Mouse (Mus musculus): ENCODE results near the gene Crisp2.

Gene Crisp2

GRCm38 (mm10) chr17:40806953-40807572 is at the start of gene Crisp2:
TSS of gene Crisp2 (minus strand) at chr17:40807003.
- ChIA-PET CTCF (no interaction called here), POLR2A (no interaction called here)

DNA sequence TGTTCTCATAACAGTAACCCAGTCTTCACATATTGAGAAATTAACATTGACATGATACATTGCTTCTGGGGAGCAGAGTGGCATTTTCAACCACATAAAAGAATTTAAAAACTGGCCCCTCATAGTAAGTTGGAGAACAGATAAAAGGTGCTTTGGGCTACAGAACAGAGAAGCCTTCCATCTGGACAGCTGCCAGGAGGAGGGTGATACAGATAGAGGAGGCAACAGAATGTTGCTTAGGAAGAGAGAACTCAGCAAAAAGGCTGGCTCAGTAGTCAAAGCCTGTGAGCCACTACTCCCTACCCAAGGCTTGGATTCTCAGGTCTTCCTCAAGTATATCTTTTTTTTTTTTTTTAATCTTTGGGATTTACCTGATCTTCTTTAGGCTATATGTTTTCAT is 48.3 kb upstream of the Crisp2 start:
- ChIA-PET POLR2A (interaction anchor here in 1 of 4 experiments (0.6 kb wide), 1 partner anchor 39 kb away, joined by 3 read pairs; no protein-coding TSS in a partner anchor), CTCF (interaction anchor here in 1 of 4 experiments (1.0 kb wide), 1 partner anchor 24 kb away, joined by 4 read pairs; no protein-coding TSS in a partner anchor)

DNA sequence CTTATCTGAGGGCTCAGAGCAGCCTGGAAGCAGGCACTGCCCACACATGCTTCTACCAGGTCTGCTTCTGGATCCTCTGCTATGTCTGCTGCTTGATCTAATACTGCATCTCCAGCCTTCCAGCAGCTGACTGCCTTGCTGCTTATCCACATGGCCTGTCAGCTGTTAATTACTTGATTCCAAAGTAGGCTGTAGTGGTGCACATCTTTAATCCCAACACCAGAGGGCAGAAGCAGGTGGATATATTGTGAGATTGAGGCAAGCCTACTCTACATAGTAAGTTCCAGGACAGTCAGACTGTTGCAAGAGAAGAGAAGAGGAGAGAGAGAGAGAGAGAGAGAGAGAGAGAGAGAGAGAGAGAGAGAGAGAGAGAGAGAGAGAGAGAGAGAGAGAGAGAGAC is 30.5 kb upstream of the Crisp2 start:
- POLR2A ChIA-PET = no interaction called here
- CTCF ChIA-PET = interaction anchor here (0.6 to 1.1 kb wide), 5 partner anchors 13 to 731 kb away, joined by 3 to 17 read pairs (median 5); no protein-coding TSS in a partner anchor

DNA sequence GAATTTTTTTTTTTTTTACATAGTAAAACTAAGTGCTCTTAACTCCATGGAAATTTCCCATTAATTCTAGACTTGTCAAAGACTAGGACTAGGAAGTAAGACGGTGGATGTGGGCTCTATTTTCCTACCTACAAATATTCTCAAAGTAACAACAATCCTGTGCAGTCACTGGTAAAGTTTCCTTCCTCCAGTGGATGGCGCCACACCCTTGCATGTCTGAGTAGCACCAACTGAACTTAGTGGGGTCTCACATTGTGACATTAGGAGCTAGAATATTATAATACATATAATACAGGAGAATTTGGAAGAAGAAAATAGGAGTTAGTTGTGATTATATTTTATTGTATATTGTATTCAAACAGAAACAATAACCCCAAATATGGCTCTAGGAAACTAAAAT is 25.1 kb upstream of the Crisp2 start:
- ChIA-PET POLR2A (interaction anchor here in 1 of 4 experiments (0.6 kb wide), 1 partner anchor 93 kb away, joined by 6 read pairs; no protein-coding TSS in a partner anchor), CTCF (no interaction called here)

DNA sequence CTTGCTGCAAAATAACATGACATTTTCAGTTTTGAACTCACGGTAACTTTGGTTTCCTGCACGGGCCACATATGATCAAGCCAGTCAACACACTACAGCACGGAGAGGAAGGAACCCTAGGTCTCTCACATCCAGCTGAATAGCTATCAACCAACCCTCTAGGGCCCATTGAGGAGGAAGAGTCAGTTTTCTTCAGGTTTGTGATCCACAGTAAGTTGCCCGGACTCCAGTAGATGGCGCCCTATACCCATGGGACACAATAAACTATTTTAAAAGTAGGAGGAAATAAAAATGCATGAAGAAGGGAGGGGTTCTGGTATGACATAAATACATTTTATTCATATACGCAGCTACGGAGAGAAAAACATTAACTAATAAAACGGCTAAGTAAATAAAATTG is 17.7 kb upstream of the Crisp2 start:
- POLR2A ChIA-PET = interaction anchor here in 2 of 4 experiments (0.6 kb wide), 2 partner anchors 96 to 110 kb away, joined by 3 to 4 read pairs; partner anchors contain the start of gene Mut (in 1 of the 2)
- CTCF ChIA-PET = interaction anchor here in 3 of 4 experiments (0.7 to 1.6 kb wide), 5 partner anchors 12 to 623 kb away, joined by 3 to 5 read pairs (median 3); no protein-coding TSS in a partner anchor

DNA sequence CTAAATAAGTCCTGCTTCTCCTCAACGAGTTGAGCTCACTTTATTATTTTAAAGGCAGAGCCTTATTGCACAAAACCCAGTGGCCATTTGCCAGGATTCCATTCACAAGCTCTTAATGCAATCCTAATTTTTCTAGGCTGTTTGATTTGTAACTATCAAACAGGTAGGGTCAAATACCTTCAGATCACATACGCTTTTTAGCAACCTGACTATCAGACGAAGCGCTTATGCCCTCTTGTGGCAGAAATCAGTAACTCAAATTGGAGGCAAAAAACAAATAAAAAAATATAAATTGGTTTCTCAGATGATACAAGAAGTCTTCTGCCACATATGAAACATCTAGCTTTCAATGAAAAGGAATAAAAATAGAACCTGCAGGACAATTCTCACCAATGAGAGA is 17.0 kb upstream of the Crisp2 start:
- ChIA-PET CTCF (interaction anchor here in 3 of 4 experiments (0.7 to 1.6 kb wide), 4 partner anchors 13 to 249 kb away, joined by 3 to 5 read pairs (median 3); no protein-coding TSS in a partner anchor), POLR2A (interaction anchor here in 1 of 4 experiments (0.6 kb wide), 1 partner anchor 110 kb away, joined by 4 read pairs; the partner anchor contains the start of gene Mut)

- POLR2A ChIA-PET = no interaction called here
- CTCF ChIA-PET = no interaction called here
These were observed 14.7 kb upstream of the Crisp2 start for GRCm38 (mm10) chr17:40821477-40821876.

- ChIA-PET POLR2A (no interaction called here), CTCF (no interaction called here)
These were observed 10.6 kb upstream of the Crisp2 start for GRCm38 (mm10) chr17:40817340-40817943.

DNA sequence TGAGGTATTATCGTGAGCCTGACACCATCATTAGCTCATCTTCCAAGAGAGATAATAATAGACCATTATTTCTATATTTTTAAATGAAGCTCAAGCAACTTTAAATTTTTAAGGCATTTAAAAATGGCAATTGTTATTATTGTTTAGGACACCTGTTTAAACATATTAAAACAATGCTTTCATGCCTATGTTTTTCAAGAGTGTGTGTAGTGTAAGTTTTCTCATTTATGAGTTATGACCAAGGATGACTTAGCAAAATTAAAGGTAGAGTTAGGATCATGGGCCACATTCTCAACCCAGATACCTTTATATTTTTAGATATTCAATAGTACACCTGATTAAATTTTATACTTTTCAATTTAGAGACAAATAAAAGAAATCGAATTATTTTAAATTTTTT is 5.5 kb upstream of the Crisp2 start:
- ChIA-PET CTCF (no interaction called here), POLR2A (no interaction called here)

DNA sequence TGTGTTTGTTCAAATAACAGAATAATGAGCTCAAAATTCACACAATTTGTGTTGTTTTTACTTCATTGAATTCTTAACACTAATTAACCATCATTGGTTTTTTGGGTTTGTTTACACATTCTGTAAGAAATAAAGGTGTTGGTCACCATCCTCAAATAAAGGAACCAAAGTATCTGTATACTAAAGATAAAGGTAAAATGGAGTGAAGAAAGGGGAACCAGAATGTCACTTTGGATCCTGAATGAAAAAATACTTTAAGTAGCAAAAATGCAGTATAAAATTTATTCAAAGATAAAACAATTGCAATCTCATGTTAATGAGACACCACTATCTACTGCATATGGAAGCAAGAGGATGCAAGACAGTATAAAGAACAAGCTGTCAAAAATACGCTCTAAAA is 4.8 kb upstream of the Crisp2 start:
- CTCF ChIA-PET = no interaction called here

DNA sequence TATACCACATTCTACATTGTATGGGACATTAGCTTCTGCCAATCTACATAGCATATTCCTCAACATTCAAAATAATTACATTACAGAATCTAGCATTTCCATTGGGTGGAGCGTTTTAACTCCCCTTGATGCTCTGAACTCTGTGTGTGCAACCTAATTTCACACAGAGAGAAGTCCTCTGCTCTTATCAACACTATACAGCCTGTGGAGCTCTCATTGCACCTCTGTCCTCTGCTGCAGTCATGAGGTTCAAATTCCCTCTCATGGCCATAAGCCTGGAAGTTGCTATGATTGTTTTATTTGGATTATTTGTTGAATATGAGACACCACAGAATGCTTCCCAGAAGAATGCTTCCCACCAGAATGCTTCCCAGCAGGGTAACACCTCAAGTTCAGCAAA is 4.1 kb upstream of the Crisp2 start, which contains the start of gene Rhag:
TSS of gene Rhag (plus strand) at position 193 of the 400 bp plus-strand sequence.
- ChIA-PET CTCF (no interaction called here), POLR2A (no interaction called here)

More for the DNA sequence above, 4.8 kb upstream of the Crisp2 start:
- POLR2A ChIA-PET = no interaction called here

DNA sequence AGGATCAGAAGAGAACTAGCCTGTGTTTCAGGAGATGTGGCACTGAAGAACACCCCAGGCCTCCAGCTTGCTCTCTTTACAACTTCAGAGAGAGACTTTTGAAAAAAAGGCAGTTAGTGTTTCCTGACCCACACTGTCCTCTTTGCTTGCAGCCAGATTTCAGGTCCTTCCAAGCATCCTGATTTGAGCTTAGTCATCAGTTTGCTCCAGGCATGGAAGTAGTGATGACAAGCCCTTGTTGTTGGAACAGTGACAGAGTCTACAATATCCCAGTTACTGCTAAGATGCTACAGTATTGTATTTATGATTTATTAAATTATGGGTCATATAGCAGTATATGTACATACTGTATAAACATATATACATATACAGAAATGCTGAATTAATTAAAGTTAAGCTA is 1.3 kb upstream of the Crisp2 start:
- CTCF ChIA-PET = no interaction called here

GRCm38 (mm10) chr17:40806550-40806949 is 253 bp downstream of the Crisp2 start:
- ChIA-PET CTCF (no interaction called here), POLR2A (no interaction called here)

More for the DNA sequence above, 1.3 kb upstream of the Crisp2 start:
- POLR2A ChIA-PET = no interaction called here

DNA sequence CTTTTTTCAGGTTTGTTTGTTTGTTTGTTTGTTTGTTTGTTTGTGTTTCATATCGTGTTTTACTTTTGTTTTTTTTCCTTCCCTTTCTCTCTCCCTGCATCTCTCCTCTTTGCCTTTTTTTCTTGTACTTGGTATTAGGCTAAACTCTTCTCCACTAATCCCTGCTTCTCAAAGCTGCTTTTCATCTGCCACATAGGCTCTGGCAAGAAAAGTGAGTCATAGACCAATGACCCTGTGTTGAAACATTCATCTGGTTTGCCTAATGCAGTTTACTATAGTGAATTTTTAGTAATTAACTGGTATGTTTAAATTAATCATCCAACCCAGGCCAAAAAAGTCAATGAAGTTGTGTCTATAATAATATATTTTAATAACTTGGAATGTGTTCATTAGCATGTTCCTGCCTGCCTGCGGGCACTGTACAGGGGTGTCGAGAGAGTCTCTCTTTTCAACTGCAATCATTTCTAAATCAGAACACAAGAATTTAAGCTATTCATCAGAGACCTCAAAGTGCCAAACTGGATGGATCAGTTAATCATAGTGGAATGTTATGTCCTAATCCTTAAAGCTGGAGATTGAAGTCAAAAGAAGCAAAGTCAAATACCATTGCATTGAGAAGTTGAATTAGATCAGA is 4.0 kb downstream of the Crisp2 start:
- ChIA-PET CTCF (no interaction called here), POLR2A (no interaction called here)

DNA sequence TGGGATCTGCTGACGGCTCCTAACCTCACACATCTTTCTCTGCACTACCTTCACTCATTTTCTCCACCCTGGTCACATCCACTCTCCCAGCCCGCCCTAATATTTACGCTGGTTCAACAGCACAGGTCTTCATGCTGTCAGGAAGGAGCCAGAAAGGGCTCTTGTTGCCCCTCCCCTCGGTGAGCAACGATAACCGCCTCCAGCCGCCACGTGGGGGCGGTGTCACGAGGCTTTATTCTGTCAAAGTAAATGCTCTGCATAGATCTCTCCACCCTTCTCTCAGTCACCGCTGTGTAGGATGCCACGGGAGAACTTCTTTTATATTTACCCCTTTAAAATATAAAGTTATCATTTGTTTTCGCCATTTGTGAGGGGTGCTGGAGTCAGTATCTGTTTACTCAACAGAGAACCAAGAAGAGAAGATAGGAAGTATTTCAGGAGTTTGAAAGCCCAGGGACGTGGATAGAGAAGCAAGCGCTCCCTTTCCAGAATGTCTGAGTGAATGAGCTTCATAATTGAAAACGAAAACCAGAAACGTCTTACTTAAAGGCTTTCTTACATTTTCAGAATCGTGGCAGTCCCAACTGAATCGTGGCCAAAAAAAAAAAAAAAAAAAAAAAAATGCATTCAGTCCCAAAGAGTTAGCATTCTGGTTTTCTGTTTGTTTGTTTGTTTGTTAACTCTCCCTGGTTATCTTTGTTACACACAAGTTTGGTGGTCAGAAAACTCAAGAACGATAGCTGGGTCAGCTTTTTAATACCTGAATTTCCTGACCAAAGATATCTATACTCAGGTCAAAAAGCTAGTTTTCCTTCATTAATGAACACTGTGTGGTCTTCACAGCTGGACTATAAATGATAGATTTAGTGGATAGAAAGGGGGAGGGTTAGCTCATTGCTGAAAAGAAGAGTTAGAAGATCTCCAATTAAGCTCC is 12.6 kb downstream of the Crisp2 start:
- POLR2A ChIA-PET = interaction anchor here in 1 of 4 experiments (0.7 kb wide), 1 partner anchor 248 kb away, joined by 3 read pairs; no protein-coding TSS in a partner anchor

DNA sequence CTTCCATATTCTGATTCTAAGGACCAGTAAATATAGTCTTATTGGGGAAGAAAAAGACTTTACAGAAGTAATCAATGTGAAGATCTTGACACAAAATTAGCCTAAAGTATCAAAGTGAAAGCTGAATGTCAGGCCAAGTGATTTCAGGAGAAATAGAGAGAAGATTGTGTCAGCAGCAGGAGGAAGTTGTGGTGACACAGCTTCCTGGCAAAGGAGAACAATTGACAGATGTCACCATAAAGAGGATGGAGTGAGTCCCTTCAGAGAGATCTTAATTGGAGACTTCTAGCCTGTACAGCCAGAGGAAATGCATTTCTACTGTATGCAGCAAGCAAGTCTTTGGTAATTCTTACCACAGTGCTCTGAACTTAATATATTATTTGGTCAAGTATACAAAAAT is 16.9 kb downstream of the Crisp2 start:
- POLR2A ChIA-PET = no interaction called here
- CTCF ChIA-PET = no interaction called here

More for the DNA sequence above, 12.6 kb downstream of the Crisp2 start:
- CTCF ChIA-PET = no interaction called here

DNA sequence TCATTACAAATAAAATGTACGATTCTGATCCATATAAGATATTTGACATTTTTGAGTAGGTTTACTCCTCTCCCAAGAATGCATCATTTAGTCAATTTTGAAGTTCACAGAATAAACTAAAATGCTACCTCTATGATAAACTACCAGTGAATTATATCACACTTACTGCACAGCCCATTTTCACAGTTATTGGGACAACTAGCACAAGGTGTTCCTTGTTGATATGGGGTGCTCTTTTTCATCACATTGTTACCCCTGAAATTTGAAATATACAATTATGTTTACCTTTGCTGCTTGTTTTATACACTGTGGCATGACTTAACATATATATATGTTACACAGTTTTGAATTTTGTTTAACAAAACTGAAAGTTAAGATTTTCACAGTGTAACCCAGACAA is 39.7 kb downstream of the Crisp2 start:
- POLR2A ChIA-PET = no interaction called here
- CTCF ChIA-PET = no interaction called here

GRCm38 (mm10) chr17:40763662-40764061 is 43.1 kb downstream of the Crisp2 start:
- POLR2A ChIA-PET = no interaction called here
- CTCF ChIA-PET = no interaction called here

DNA sequence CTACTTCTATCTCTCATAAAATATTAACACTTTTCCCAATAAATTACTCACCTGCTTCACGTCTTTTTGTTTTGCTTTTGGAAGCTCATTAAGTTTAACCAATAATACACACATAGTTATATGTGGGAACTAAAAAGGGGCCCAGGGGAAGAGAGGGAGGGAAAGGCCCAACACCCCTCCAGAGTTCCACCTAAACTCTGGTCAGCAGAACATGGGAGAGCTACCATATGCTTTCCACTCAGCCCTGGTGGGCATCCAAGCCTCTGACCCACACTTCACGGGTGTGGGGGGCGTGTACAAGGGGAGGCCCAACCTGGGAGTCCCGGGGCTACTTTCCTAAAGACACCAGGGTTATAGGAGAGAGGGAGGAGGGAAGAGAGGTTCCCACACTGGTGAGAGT is 75.1 kb downstream of the Crisp2 start:
- CTCF ChIA-PET = no interaction called here
- POLR2A ChIA-PET = no interaction called here

- POLR2A ChIA-PET = no interaction called here
- CTCF ChIA-PET = no interaction called here
These were observed 75.5 kb downstream of the Crisp2 start for GRCm38 (mm10) chr17:40731296-40731695.

All from embryonic stem cell, embryonic (primary cell).